Mouse (Mus musculus) adrenal gland, adult (tissue): Measurements from ENCODE around the gene Ckap2.

ENCODE experiments used
- DNase-seq, 2 experiments: peaks; one replicate each; pipeline ENCODE4 v3.0.0; 2022 to 2023; ENCODE audit warnings: low spot score in 1 of 2; ENCODE audit not compliant: inconsistent age in 2 of 2

The Ckap2 gene

DNA sequence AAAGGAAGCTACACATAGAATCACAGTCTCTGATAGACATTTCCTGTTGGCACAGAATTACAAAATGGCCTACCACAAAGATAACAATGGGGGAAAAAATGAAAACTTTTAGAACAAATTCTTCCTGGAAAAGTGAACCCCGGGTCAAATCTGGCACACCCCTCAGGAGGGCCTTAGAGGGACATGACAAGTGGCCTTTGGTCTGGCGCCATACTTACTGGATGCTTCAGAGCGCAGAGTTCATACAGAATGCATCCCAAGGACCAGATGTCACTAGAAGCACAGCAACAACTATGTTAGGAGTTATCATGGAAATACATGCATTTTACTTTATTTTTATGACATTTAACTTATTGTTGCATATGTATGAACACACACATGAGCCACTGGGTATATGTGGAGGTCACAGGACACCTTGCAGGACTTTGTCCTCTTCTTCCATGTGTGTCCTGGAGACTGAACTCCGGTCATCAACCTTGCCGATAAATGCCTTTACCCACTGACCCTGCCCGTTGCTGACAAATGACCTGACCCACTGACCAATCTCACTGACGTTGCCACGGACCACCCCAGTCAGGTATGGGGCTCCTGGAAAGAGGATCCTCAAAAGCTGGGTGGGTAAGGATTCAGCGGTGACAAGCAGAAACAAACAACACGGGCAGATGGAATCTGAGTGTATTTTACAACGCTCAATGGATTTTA is 35.8 kb downstream of the Ckap2 start:
- DNase-seq, result no peak

DNA sequence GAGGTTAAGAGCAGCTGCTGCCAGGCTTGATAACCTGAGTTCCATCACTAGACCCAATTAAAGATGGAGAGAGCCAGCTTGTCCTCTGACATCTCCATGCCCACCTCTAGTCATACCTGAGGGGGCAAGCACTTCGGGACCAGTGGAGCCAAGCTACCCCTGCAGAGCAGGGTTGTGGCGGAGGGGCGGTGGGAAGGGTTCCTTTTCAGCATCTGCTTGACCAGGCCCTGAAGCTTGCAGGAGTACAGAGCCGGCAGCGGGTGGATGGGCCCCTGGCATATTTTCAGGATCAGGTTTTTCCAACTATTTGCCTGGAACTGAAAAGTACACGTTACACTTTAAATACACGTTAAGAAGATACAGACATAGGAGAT is 37.3 kb downstream of the Ckap2 start:
- DNase-seq, result no peak

DNA sequence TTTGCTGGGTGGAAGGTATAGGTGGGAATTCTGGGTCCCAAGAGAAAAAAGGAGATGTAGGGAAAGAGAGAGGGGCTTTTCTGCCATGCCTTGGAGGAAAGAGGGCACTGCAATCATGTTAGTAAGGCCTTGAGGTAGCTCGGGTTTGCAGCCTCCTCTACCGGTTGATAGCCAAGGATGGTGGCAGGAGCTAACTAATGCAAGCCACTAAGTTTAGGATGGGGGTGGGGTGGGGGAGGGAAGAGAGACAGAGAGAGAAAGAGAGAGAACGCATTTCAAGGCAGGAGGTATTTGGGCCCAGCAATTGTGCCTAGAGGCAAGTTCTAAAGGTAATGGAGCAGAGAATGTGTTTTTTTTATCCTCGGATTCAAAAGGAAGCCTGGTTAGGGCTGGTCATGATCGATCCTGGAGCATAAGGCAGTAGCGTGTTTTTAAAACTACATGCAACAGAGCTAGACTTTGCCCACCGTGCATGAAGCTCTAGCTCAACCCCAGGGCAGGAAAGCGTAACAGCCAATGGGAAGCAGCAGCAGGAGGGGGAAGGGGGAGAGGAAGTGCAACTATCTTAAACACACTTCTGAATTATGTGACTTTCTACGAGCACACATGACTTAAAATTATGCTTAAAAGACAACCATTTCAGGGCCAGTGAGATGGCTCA is 37.8 kb downstream of the Ckap2 start:
- no peak for DNase-seq

DNA sequence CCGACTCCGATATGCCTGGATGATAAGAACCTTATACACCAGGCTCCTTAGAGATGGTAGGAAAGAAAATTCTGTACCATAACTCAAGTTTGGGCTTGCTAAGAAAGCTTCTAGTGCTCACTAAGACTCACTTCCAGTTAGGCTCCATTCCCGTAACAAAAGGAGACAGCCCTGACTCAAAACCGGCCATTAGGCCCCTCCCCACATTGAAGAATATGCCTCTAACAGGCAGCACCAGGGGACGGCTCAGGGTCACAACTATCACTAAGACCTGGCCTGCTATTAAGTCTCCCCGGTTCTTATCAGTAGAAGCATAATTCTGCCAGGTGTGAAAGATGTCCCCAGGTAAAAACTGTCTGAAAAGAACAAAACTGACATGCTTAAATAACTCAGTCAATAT is 39.8 kb downstream of the Ckap2 start:
- no peak for DNase-seq

DNA sequence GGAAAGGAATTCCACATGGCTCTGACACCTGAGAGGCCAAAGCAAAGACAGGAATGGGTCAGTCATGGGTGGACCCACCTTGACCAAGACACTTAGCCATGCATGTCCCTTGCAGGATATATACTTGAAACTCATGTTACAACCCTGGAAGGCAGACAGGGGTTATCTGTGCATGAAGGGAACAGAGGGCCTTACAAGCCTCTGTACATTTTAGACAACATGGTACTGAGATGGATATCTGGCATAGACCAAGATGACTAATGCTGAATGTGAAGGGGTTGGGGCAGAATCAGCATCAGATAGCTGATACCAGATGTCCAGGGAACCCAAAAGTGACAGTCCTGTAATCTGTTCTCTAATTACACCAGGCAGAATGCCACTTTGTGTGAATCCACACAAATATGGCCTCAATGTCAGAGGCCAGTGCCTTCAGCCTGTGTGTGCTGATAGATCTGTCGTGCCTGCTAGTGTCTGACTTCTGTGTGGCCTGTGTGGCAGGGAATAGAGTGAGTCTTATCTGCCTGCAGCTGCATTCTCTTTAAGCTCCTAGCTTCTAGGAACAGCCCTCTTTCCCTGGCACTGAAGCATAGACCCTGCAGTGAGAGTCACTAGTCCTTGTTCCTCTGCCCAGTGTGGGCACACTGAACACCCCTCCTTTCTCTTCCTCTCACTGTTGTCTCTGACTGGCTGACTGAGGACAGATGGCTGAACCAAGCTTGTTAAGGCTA is 41.7 kb downstream of the Ckap2 start:
- DNase-seq, result peak; percentile 18 to 64

DNA sequence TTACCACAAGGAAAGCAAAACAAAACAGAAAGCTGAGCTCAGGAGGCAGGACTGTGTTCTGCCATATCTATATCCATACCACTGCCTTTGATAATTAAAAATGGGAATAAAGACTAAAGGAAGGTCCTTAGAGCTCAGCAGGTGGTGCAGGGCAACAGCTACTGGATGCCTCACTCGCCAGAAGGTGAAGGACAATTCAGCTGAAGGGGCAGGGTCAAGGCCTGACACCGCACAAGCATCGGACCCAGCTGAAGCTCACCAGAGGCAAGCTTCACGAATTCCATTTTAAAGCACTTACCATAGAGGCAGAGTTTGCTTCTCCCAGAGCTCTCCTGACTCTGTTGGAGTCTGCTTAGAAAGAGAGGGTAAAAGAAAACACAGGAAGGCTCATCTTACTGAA is 43.0 kb downstream of the Ckap2 start:
- DNase-seq, result peak; percentile 50 to 73

DNA sequence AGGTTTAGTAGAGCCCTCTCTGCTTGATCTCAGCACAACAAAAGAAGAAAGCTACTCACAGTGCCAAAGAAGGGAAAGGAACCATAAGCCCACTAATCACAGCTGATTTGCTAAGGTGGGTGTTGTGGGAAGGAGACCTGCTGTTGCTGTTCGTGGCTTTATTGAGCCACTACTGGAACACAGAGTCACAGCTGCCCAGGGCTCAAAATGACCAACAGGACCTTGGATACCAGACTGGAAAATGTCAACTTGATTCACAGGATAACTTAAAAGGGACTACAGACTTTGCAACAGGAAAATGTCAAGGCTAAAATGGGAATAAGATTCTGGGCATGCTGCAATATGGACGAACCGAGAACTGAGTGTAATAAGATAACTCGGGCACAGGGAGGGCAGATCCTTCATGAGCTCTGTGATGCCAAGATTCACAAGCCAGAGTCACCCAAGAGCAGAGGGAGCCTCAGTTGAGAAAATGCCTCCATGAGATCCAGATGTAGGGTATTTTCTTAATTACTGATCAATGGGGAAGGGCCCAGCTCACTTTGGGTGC is 43.7 kb downstream of the Ckap2 start:
- peak; percentile 80 to 89 for DNase-seq

DNA sequence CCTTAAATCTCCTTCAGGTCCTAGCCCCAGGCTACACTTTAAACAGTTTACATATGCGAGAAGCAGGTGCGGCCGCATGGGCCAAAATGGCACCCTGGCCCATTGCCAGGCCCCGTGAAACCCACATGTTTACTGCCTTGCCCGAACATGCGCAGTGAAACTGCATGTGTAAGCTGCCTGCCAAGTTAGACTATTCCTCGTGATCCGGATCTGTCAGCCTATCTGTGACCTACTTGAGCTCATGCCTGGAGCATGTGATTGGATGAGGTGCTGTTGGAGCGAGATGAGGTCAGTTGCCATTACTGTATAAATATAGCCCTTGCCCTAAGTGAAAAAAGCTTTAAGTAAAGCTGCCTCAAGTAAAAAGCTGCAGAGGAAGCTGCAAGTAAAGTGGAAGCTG is 49.2 kb downstream of the Ckap2 start:
- DNase-seq, result peak in 1 of 2 experiments; percentile 44

DNA sequence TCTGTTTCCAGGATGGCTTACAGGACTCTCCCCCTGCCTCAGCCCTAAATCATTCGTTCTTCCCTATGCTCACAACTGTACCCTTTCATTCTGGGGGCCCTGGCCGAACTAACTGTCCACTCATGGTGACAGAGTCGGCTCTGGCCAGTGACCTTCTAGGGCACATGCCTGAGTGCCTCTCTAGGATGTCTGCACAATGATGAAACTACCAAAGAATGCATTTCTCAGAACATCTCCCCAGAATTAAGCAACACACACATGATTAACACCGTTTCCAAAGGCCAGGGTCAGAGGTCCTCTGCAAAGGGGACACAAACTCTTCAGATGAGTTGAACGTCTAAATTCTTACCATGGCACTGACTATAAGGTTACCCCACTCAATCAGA is 50.9 kb downstream of the Ckap2 start:
- peak; percentile 70 to 85 for DNase-seq

DNA sequence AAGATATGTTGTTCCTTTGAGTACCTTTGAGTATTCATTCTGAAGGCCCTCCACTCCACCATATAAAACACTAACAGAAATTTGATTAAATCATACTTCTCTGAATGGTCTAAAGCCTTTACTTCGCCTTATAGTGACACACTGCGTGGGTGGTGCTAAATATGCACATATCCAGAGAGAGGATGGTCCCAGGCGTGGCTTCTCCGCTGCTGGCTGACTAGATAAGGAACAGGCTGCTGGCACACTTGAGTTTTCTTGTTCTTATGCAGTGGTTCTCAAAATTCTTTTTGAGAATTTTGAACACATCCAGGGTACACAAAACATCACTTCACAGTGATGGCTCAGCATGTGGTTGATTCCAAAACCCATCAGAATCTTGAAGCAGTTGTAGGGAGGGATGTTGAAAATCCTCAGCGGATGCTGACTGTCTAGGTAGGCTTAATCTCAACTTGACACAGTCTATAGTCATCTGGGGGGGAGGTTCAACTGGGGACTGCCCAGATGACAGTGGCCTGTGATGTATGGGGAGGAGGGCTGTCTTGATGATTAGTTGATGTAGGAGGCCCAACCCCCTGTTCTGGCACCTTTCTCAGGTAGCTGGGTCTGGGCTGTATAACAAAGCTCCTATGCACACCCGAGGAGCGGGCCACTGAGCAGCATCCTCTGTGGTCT is 51.4 kb downstream of the Ckap2 start:
- peak in 1 of 2 experiments; percentile 26 for DNase-seq

DNA sequence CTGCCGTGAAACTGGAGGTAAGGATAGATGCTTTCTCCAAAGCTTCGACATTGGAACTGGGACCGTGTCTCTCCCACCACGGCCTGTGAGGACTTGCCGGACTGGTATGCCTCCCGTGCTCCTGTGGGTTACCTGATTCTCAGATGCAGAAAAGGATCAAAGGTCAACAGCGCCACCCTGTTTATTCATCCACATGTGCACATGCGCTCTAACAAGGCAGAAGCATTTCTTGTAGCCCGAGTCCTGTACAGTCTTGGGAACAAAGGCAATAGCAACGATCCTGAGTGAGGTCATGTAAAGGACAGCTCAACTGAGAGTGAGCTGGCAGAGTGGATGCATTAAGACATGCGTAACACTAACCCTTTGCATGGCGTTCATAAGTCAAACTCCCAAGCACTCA is 53.6 kb downstream of the Ckap2 start:
- DNase-seq, result no peak

DNA sequence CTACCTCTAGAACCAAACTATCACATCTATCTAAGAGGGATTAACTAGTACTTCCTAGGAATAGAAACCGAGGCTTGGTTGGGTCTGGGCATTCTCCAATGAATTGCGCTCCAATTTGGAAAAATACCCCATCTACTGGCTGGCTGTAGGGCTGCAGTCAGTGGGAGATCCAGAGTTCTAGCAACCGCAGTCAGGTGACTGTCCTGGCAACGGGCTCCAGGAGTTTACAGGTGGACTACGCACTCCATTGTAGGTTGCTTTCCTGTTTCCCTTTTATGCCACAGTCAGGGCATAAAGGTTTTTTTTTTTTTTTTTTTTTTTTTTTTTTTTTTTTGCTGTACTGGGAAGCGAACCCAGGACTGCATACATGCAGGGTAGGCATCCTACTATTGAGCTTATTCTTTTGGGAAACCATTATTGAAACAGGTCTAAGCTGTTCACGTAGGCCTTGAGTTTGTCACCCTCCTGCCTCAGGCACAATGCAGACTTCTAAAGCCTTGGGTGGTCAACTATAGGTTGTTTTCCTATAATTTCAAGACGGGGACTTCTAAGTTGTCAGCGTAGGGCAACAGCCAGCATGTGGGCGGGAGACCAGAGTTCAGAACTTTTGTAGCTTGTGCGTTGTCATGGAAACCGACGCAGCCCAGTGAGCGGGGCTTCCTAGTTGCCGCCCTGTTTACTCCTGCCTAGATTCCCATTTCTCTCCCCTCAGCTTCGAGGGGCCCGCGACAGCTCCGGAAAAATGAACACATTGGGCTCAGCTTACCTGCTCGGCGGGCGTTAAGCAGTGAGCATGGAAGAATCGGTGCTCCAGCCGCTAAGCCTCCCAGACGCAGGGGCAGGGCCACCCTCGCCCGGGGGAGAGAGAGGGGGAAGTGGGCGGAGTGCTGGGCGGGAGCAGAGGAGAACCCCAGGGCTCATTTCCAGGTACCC is 61.1 kb downstream of the Ckap2 start, which contains the start of gene Nek5:
TSS of gene Nek5 (minus strand) at position 834 of the 933 bp plus-strand sequence.
- DNase-seq, result peak; percentile 76 to 87
